Comparison of ENCODE assay signal across 8 mouse cellular contexts in genomic region chr15:97778311-97779098, GRCm38 (mm10). TPM values are rescaled to one million over a fixed set of nuclear protein-coding genes. Genes with fewer than 3 reads are reported as not detected.
DNase-seq lines count a peak whose midpoint lies in the region; ATAC-seq and TF ChIP-seq lines count a peak whose summit lies in the region.

Gene Slc48a1 (plus strand): TSS chr15:97778520.

- H3K27me3 ChIP-seq in G1E (ENCODE audit: insufficient read depth, low read length) = peaks cover 25% of the 10 kb centered on the region
- H3K27me3 ChIP-seq in liver, embryonic 12.5 days (replicated peaks) = peaks cover 45% of the 10 kb centered on the region
- H3K27me3 ChIP-seq in neural tube, embryonic 13.5 days = peaks cover 25% of the 10 kb centered on the region

- 84% methylated on average over 8 of the region's 8 CpGs for WGBS in bone marrow, adult 2 months
- WGBS in liver, embryonic 12.5 days (ENCODE audit: insufficient replicate concordance) = 59% methylated on average over 8 of the region's 8 CpGs
- 77% methylated on average over 8 of the region's 8 CpGs for WGBS in neural tube, embryonic 13.5 days

- H3K27ac ChIP-seq in bone marrow, adult 2 months (ENCODE audit: control insufficient read depth, insufficient read depth, low read depth, low read length, poor library complexity) = no peak within 1 kb of the TSS
- H3K27ac ChIP-seq in liver, embryonic 12.5 days = no peak within 1 kb of the TSS
- H3K27ac ChIP-seq in neural tube, embryonic 13.5 days (replicated peaks) = no peak within 1 kb of the TSS

- peaks cover 19% of the 10 kb centered on the region for H3K4me1 ChIP-seq in G1E (ENCODE audit: insufficient read depth, low read depth, low read length)
- H3K4me1 ChIP-seq in bone marrow, adult 2 months (ENCODE audit: control insufficient read depth, insufficient read depth, low read length) = peaks cover 2% of the 10 kb centered on the region
- peaks cover 23% of the 10 kb centered on the region for H3K4me1 ChIP-seq in liver, embryonic 12.5 days
- peaks cover 17% of the 10 kb centered on the region for H3K4me1 ChIP-seq in neural tube, embryonic 13.5 days (replicated peaks)

- TF ChIP-seq POLR2A in bone marrow, adult 2 months (IDR thresholded peaks at IDR 0.05; ENCODE audit: borderline replicate concordance, control insufficient read depth, low read depth, low read length) = no peak

- no peak for TF ChIP-seq CTCF in G1E (IDR thresholded peaks at IDR 0.05; ENCODE audit: low read depth, low read length)
- TF ChIP-seq CTCF in bone marrow, adult 2 months (IDR thresholded peaks at IDR 0.05; ENCODE audit: control insufficient read depth, insufficient read depth, low read length) = no peak

- H3K9ac ChIP-seq in liver, embryonic 12.5 days = no peak within 1 kb of the TSS
- no peak within 1 kb of the TSS for H3K9ac ChIP-seq in neural tube, embryonic 13.5 days

- H3K4me2 ChIP-seq in liver, embryonic 12.5 days = no peak within 1 kb of the TSS
- no peak within 1 kb of the TSS for H3K4me2 ChIP-seq in neural tube, embryonic 13.5 days

- DNase-seq in G1E (ENCODE audit: low spot score) = no peak
- no peak for DNase-seq in gastrocnemius, postnatal 4 days (ENCODE audit: low spot score in 2 of 2)
- DNase-seq in kidney, adult 11 months = peak; percentile 71
- no peak for DNase-seq in ovary, postnatal 14 days (ENCODE audit: low spot score)
- no peak for DNase-seq in right cerebral cortex, adult 18-20 months

- H3K36me3 ChIP-seq in G1E (replicated peaks) = no peaks in the 10 kb centered on the region
- no peaks in the 10 kb centered on the region for H3K36me3 ChIP-seq in liver, embryonic 12.5 days
- H3K36me3 ChIP-seq in neural tube, embryonic 13.5 days = no peaks in the 10 kb centered on the region

- no peak for ATAC-seq in G1E (ENCODE audit: extremely low read depth, insufficient number of reproducible peaks, low FRiP score, poor library complexity, severe bottlenecking)
- ATAC-seq in liver, embryonic 12.5 days = no peak
- ATAC-seq in neural tube, embryonic 13.5 days (ENCODE audit: low read depth) = no peak

- H3K9me3 ChIP-seq in G1E (replicated peaks) = no peaks in the 10 kb centered on the region
- no peaks in the 10 kb centered on the region for H3K9me3 ChIP-seq in liver, embryonic 12.5 days (replicated peaks)
- no peaks in the 10 kb centered on the region for H3K9me3 ChIP-seq in neural tube, embryonic 13.5 days

- no peak within 1 kb of the TSS for H3K4me3 ChIP-seq in G1E (ENCODE audit: low read depth, low read length)
- H3K4me3 ChIP-seq in bone marrow, adult 2 months (replicated peaks; ENCODE audit: control insufficient read depth, low read depth, low read length) = no peak within 1 kb of the TSS
- H3K4me3 ChIP-seq in liver, embryonic 12.5 days = no peak within 1 kb of the TSS
- H3K4me3 ChIP-seq in neural tube, embryonic 13.5 days = no peak within 1 kb of the TSS

RNA-seq across cellular contexts. Expression of gene Slc48a1, which starts in this region (rescaled TPM):
- 210 and 256 TPM in 2 replicates for total RNA-seq in G1E (2014; fragmentation: Nextera tagmentation)
- total RNA-seq in G1E (2017) = 108 and 116 TPM in 2 replicates
- polyA plus RNA-seq in G1E (2012) = 113 and 125 TPM in 2 replicates
- polyA plus RNA-seq in bone marrow, adult 2 months (2011; ENCODE audit: insufficient read depth, insufficient read length, low replicate concordance, missing spikeins) = 62.3 and 67.5 TPM in 2 replicates
- 10 to 100 TPM; 32.6 to 35.4 TPM for total RNA-seq in gastrocnemius, postnatal 4 days (2021)
- 83.8 and 88.7 TPM in 2 replicates for polyA plus RNA-seq in liver, embryonic 12.5 days (2016; fragmentation: Nextera tagmentation; extraction: Ambion mirVana)
- 54.5 and 66.0 TPM in 2 replicates for polyA plus RNA-seq in neural tube, embryonic 13.5 days (2015; fragmentation: Nextera tagmentation; extraction: Ambion mirVana)
